Mouse (Mus musculus) forebrain, embryonic 13.5 days (tissue): ENCODE results near the gene Gm49395. TPM values are rescaled to one million over a fixed set of nuclear protein-coding genes. Genes with fewer than 3 reads are reported as not detected.
A peak's percentile ranks its signal among the peaks of the same experiment; 100 is the strongest.

Experiments
- ATAC-seq: fragments of 200-750 bp; cut with Nextera tagmentation; 2 replicates; pipeline ENCODE4 v1.8.0; 2017
- H3K27ac ChIP-seq: fragments of 300-500 bp; sonication (generic); 2 replicates; pipeline ENCODE4 v1.5.1; 2015; ENCODE audit warnings: inconsistent platforms, mild to moderate bottlenecking, moderate library complexity
- H3K27me3 ChIP-seq: fragments of 300-500 bp; sonication (generic); 2 replicates; pipeline ENCODE4 v1.6.1; 2015; ENCODE audit warnings: mild to moderate bottlenecking, inconsistent platforms
- H3K36me3 ChIP-seq: fragments of 300-500 bp; sonication (generic); 2 replicates; pipeline ENCODE4 v1.6.1; 2015; ENCODE audit warnings: mild to moderate bottlenecking, inconsistent platforms; ENCODE audit not compliant: poor library complexity, severe bottlenecking
- H3K4me1 ChIP-seq: fragments of 300-500 bp; sonication (generic); 2 replicates; pipeline ENCODE4 v1.6.1; 2015; ENCODE audit warnings: inconsistent platforms
- H3K4me2 ChIP-seq: fragments of 300-500 bp; sonication (generic); 2 replicates; pipeline ENCODE4 v1.6.1; 2015; ENCODE audit warnings: inconsistent platforms, mild to moderate bottlenecking, moderate library complexity
- H3K4me3 ChIP-seq: fragments of 300-500 bp; sonication (generic); 2 replicates; pipeline ENCODE4 v1.5.1; 2015; ENCODE audit warnings: mild to moderate bottlenecking, inconsistent platforms
- H3K9ac ChIP-seq: fragments of 300-500 bp; sonication (generic); 2 replicates; pipeline ENCODE4 v1.6.1; 2015; ENCODE audit warnings: mild to moderate bottlenecking, inconsistent platforms
- H3K9me3 ChIP-seq: fragments of 300-500 bp; sonication (generic); replicated peaks from 2 replicates; pipeline ENCODE4 v1.6.1; 2016; ENCODE audit warnings: inconsistent platforms
- WGBS: fragments of 180-500 bp; shearing (Covaris S2); methylation state at CpG from one replicate; pipeline ENCODE4 v1.1.7; 2015; 5-methylcytosine and 5-hydroxymethylcytosine counted together
- polyA plus RNA-seq: library from polyadenylated mRNA; unstranded; fragments of >200 nt; fragmentation: Nextera tagmentation; extraction: Ambion mirVana; gene quantifications from 2 replicates; pipeline ENCODE4 v1.2.1, GENCODE M21; 2015

Gm49395 gene
- 2.7 and 2.8 TPM in 2 replicates for polyA plus RNA-seq

DNA sequence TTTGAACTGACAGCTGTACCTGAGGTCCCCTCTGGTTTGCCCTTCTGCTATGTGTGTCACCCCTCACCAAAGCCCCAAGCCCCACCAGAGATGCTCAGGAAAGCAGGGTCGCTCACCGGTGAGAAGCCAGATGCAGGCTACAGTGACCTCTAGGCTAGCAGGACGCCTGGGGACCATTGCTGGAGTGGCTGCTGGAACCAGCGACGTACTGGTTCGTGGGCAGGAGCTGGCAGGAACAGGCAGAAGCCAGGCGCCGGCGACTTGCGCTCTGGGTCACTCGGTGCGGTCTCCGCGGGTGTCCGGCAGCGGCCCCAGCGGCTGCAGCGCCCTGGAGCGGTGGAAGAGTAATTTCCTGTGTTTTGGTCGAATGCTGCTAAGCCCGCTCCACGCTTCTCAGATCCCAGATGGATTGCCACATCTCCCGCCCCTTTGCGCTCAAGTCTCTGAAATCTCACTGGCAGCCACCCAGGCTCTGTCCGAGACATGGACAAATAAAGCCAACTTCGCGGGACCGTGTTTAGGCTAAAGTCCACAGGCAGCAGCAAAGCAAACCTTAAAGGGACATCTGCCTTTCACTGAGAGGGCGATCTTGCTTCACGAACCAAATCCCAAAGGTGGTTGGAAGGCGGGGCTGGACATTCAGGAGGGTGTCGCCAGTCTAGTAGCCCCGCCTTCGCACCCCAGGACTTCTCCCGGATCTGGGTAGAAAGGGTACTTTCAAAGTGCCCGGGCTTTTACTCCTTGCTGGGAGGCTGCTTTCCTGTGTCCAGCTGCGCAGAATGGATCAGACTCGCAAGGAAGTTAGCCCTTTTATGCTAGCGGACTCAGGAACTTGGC is at the start of gene Gm49395, which contains the start of gene Itga1:
Gm49395 (minus strand) TSS at position 567 of the 837 bp plus-strand sequence.
Itga1 (minus strand) TSS at position 610 of the 837 bp plus-strand sequence.
- H3K27ac ChIP-seq, result no peak within 1 kb of the TSS
- peaks cover 14% of the 10 kb centered on the region for H3K4me1 ChIP-seq
- peak; percentile 80 for ATAC-seq
- H3K27me3 ChIP-seq, result peaks cover 14% of the 10 kb centered on the region
- WGBS, result 1% methylated on average over 39 of the region's 39 CpGs
- no peaks in the 10 kb centered on the region for H3K9me3 ChIP-seq
- H3K4me3 ChIP-seq, result peak within 1 kb of the TSS; percentile 45
- peak within 1 kb of the TSS; percentile 60 for H3K9ac ChIP-seq
- no peaks in the 10 kb centered on the region for H3K36me3 ChIP-seq
- H3K4me2 ChIP-seq, result peak within 1 kb of the TSS; percentile 76

DNA sequence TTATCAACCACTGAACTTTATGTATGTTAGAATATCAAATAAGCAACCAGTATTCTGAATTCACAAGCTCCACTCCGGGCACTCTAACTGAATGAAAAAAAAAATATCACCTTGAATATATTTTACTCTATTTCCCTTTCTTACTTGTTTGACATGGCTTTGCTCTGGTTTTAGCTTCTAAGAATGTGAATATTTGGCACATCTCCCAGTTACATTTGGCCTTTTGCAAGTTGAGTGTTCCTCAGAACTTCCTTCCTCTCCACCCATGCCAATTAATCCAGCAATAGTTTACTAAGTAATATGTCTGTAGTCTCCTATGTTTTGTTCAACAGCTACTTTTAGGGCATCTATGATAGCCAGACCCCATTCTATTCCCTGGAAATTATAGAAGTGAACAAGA is 48.9 kb upstream of the Gm49395 start:
- Histone ChIP-seq H3K9me3 (no peaks in the 10 kb centered on the region), H3K36me3 (no peaks in the 10 kb centered on the region), H3K4me2 (no peak overlapping the region), H3K4me1 (no peaks in the 10 kb centered on the region), H3K9ac (no peak overlapping the region), H3K27me3 (no peaks in the 10 kb centered on the region), H3K27ac (no peak overlapping the region), H3K4me3 (no peak overlapping the region)
- ATAC-seq, result no peak
- WGBS, result 95% methylated on average over 1 of the region's 1 CpGs

DNA sequence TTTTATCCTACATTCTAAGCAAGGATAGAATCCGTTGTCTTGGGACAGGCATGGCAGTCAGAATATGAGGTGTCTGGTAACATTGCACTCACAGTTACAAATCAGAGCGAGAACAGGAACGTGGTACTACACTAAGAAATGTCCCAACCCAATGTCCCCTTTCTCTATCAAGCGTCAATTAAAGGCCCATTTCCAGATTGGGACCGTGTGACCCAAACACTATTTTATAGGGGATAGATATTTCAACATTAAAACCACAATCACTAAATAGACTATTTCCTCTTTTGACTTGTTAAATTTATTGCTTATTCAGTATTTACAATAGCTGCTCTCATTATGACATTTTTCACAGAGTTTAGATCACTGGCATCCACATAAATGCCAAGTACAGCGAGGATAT is 48.1 kb upstream of the Gm49395 start:
- Histone ChIP-seq H3K4me2 (no peak overlapping the region), H3K4me3 (no peak overlapping the region), H3K27ac (no peak overlapping the region), H3K9me3 (no peaks in the 10 kb centered on the region), H3K9ac (no peak overlapping the region), H3K4me1 (no peaks in the 10 kb centered on the region), H3K36me3 (no peaks in the 10 kb centered on the region), H3K27me3 (no peaks in the 10 kb centered on the region)
- 90% methylated on average over 6 of the region's 6 CpGs for WGBS
- ATAC-seq, result no peak

DNA sequence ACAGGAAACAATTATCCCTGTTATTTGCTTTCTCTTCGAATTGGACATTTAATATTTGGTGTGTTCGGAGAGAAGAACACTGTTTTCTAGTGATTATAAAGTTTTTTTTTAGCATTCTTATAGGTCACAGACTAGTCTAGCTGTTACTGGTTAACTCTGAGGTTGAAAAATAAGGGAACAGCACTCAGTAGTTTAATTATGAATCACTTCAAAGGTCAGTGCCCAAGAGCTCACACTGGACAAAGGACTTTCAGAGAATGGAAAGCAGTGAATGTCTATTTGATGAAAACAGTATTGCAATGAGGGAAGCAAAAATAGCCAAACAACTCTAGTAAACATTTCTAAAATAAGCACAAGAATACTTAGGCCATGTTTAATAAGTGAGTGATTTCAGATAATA is 41.9 kb upstream of the Gm49395 start:
- Histone ChIP-seq H3K4me2 (no peak overlapping the region), H3K27me3 (no peaks in the 10 kb centered on the region), H3K4me1 (no peaks in the 10 kb centered on the region), H3K9me3 (no peaks in the 10 kb centered on the region), H3K36me3 (no peaks in the 10 kb centered on the region), H3K9ac (no peak overlapping the region), H3K27ac (no peak overlapping the region), H3K4me3 (no peak overlapping the region)
- 98% methylated on average over 2 of the region's 2 CpGs for WGBS
- no peak for ATAC-seq

DNA sequence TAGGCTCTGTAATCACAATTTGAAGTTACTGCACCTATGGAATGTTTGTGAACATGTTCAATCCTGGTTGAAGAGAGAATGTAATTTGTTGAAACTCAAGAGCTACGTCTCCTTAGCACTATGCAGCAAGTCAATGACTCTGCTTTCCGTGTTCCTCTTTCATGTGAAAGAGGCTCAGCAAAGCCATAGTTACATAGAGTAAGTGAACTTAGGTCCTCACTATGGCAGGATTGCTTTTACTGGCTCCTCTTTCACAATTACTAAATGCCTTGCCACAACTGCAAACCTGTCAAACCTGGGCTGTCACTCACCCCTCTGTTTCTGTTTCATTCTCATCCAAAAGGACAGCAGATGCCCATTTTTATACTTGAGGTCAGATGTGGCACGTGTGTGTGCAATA is 40.3 kb upstream of the Gm49395 start:
- Histone ChIP-seq H3K9me3 (no peaks in the 10 kb centered on the region), H3K9ac (no peak overlapping the region), H3K4me2 (no peak overlapping the region), H3K27me3 (no peaks in the 10 kb centered on the region), H3K36me3 (no peaks in the 10 kb centered on the region), H3K4me1 (no peaks in the 10 kb centered on the region), H3K27ac (no peak overlapping the region), H3K4me3 (no peak overlapping the region)
- no peak for ATAC-seq
- WGBS, result 87% methylated on average over 3 of the region's 3 CpGs

DNA sequence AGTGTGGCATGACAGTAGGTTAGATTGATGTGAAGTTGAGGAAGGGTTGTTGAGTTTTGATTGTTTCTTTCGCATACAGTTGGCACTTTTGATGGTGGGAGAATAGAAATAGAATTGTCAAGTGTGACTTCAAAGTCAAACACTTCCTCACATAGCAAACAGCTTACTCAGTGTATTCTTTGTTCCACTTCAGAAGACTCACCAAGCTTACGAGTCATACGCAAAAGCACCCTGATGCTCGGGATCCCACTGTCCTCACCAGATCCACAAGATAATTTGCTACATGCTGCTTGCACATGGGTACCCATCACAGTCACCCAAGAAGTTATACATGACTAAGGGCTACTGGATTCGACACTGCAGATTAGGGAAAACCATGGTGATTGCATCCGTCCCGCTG is 36.8 kb upstream of the Gm49395 start:
- Histone ChIP-seq H3K27ac (no peak overlapping the region), H3K27me3 (no peaks in the 10 kb centered on the region), H3K36me3 (no peaks in the 10 kb centered on the region), H3K9ac (no peak overlapping the region), H3K9me3 (no peaks in the 10 kb centered on the region), H3K4me3 (no peak overlapping the region), H3K4me2 (no peak overlapping the region), H3K4me1 (no peaks in the 10 kb centered on the region)
- no peak for ATAC-seq
- 91% methylated on average over 7 of the region's 7 CpGs for WGBS

DNA sequence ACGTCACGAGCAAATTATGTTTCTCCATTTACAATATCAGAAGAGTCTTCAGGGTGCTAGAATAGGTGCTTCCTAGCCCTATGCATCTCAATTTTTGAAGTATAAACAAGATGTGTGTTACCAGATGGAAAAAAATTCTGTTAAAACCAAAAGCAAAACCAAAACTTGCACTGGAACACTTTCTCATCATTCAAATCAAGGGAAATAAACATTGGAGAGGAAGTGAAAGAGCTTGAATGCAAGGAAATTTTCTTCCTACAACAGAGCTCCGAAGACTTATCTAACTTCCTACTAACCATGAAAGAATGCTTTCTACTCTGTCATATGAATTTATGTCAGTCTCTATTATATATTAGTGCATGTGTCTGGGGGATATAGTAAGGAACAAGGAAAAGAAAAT is 35.0 kb upstream of the Gm49395 start:
- no peaks in the 10 kb centered on the region for H3K9me3 ChIP-seq
- H3K36me3 ChIP-seq, result no peaks in the 10 kb centered on the region
- no peak overlapping the region for H3K9ac ChIP-seq
- 88% methylated on average over 3 of the region's 3 CpGs for WGBS
- H3K4me3 ChIP-seq, result no peak overlapping the region
- ATAC-seq, result no peak
- H3K4me1 ChIP-seq, result no peaks in the 10 kb centered on the region
- H3K4me2 ChIP-seq, result no peak overlapping the region
- no peak overlapping the region for H3K27ac ChIP-seq
- no peaks in the 10 kb centered on the region for H3K27me3 ChIP-seq

DNA sequence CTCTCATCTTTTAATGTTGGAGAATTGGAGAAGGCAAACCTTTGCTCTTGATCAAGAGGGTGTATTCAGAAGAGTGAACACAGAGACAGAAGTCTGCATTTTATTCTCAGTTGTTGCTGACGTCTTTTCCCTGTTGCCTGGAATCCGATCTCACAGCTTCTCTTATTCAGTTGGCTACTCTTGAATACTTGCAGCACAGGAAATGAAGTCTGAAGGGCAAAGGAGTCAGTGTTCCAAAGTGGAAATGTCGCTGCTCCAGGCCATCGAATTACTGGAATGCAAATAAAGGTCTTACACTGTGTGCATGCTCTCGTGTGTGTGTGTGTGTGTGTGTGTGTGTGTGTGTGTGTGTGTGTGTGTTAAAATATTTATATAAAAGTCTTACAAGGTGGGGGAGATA is 30.7 kb upstream of the Gm49395 start:
- Histone ChIP-seq H3K9ac (no peak overlapping the region), H3K4me1 (no peaks in the 10 kb centered on the region), H3K36me3 (no peaks in the 10 kb centered on the region), H3K27me3 (no peaks in the 10 kb centered on the region), H3K4me2 (no peak overlapping the region), H3K9me3 (no peaks in the 10 kb centered on the region), H3K4me3 (no peak overlapping the region), H3K27ac (no peak overlapping the region)
- 49% methylated on average over 5 of the region's 5 CpGs for WGBS
- ATAC-seq, result no peak

DNA sequence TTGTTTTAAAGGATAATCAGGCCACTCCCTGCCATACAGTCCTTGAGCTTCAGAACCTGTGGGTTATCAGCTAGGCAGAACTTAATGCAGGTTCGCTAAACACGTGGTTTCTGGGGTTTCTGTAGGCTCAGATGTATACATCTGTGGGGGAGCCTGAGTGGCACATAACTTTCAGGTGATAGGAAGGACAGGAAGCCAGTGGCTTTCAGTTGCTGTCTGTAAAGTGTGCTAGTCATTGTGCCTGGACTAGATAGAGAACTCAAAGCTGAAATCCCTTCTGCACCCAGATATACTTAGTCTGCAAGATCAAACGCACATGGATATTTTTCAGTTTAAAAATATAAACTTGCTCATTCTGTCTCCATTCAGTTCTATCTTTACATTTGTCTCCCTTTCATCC is 29.7 kb upstream of the Gm49395 start:
- WGBS, result 69% methylated on average over 3 of the region's 3 CpGs
- no peaks in the 10 kb centered on the region for H3K36me3 ChIP-seq
- no peaks in the 10 kb centered on the region for H3K4me1 ChIP-seq
- no peaks in the 10 kb centered on the region for H3K9me3 ChIP-seq
- H3K9ac ChIP-seq, result no peak overlapping the region
- H3K4me2 ChIP-seq, result no peak overlapping the region
- H3K27me3 ChIP-seq, result no peaks in the 10 kb centered on the region
- ATAC-seq, result no peak
- no peak overlapping the region for H3K4me3 ChIP-seq
- no peak overlapping the region for H3K27ac ChIP-seq

DNA sequence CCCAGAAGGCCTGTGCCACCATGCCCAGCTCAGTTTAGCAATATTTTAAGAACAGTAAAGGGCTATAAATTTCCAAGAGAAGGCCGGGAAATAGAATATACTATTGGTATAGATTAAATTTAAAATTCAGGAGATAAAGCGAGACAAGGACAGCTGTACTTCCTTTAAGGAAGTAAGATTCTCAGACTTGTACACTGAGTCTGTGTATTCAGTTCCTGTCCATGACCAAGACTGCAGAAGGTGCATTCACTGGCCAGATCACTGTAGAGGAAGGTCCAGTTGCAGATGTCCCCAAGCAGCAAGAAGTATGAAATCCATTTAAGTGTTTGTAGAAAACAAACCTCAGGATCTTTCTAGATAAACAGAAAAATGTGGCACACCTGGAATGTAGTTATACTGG is 28.3 kb upstream of the Gm49395 start:
- H3K9ac ChIP-seq, result no peak overlapping the region
- no peaks in the 10 kb centered on the region for H3K4me1 ChIP-seq
- H3K36me3 ChIP-seq, result no peaks in the 10 kb centered on the region
- no peak overlapping the region for H3K4me2 ChIP-seq
- WGBS, result 94% methylated on average over 2 of the region's 2 CpGs
- H3K27ac ChIP-seq, result no peak overlapping the region
- H3K4me3 ChIP-seq, result no peak overlapping the region
- no peaks in the 10 kb centered on the region for H3K27me3 ChIP-seq
- no peak for ATAC-seq
- no peaks in the 10 kb centered on the region for H3K9me3 ChIP-seq

DNA sequence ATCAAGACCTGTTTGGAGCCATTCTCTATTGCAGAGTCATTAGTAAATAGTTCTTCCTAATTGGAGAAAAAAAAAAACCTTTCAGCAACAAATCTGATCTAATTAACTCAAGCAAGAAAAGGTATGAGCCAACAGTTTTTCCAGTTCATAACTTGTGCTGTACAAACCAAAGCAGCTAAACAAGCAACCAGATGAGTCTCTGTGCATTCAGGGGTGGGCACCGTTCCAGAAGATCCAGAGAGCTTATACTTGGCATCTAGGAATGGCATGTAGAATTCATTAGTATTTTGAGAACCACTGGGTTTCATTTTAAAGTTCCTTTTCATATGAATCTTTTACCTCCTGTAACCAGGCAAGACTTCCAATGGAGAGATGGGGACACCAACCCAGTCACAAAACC is 26.1 kb upstream of the Gm49395 start:
- WGBS, result 63% methylated on average over 1 of the region's 1 CpGs

DNA sequence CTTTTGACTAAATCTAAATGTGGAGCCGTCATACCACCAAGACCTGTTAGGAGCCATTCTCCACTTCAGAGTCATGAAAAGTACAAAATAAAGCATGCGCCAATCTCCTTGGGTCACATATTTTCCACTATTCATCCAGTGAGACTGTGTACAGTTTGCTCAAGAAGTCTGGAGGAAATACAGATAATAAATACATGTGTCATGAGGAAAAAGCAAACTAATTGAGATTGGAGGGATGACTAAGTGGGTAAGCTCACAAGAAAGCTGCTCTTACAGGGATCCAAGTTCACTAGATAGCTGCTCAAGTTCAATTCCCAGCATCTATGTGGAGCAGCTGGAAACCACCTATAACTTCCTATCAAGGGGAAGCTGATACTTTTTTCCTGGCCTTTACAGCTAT is 24.8 kb upstream of the Gm49395 start:
- Histone ChIP-seq H3K27ac (no peak overlapping the region), H3K9ac (no peak overlapping the region), H3K9me3 (no peaks in the 10 kb centered on the region), H3K4me3 (no peak overlapping the region), H3K4me2 (no peak overlapping the region), H3K36me3 (no peaks in the 10 kb centered on the region), H3K27me3 (no peaks in the 10 kb centered on the region), H3K4me1 (no peaks in the 10 kb centered on the region)
- WGBS, result 93% methylated on average over 2 of the region's 2 CpGs
- ATAC-seq, result no peak

More for the DNA sequence above, 26.1 kb upstream of the Gm49395 start:
- H3K9me3 ChIP-seq, result no peaks in the 10 kb centered on the region
- no peak overlapping the region for H3K9ac ChIP-seq
- no peaks in the 10 kb centered on the region for H3K27me3 ChIP-seq
- no peak overlapping the region for H3K4me3 ChIP-seq
- ATAC-seq, result no peak
- H3K4me1 ChIP-seq, result no peaks in the 10 kb centered on the region
- H3K27ac ChIP-seq, result no peak overlapping the region
- H3K4me2 ChIP-seq, result no peak overlapping the region
- H3K36me3 ChIP-seq, result no peaks in the 10 kb centered on the region

DNA sequence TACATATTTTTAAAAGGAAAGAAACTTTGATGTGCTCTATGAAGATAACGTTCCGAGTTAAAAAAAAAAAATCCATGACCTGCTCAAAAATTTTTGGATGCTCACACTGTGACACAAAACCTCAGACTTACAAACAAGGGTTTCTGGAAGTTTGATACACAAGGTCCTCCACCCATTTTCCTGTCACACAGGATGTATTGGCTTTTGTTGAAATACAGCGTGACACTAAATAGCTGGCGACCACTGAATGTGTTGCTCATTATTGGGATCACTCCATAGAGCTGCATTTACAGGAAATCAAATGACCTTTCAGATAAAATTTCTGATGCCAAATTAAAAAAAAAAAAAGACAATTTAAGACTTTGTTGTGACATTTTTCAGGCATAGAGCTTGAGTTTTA is 23.4 kb upstream of the Gm49395 start:
- H3K9ac ChIP-seq, result no peak overlapping the region
- 86% methylated on average over 4 of the region's 4 CpGs for WGBS

More for the DNA sequence above, 23.4 kb upstream of the Gm49395 start:
- no peak for ATAC-seq
- Histone ChIP-seq H3K4me3 (no peak overlapping the region), H3K4me1 (no peaks in the 10 kb centered on the region), H3K27ac (no peak overlapping the region), H3K36me3 (no peaks in the 10 kb centered on the region), H3K9me3 (no peaks in the 10 kb centered on the region), H3K4me2 (no peak overlapping the region), H3K27me3 (no peaks in the 10 kb centered on the region)
